Mouse (Mus musculus): Measurements from ENCODE around the gene Flt1. TPM values are rescaled to one million over a fixed set of nuclear protein-coding genes. Genes with fewer than 3 reads are reported as not detected.

The Flt1 gene
- polyA plus RNA-seq (2015; fragmentation: Nextera tagmentation; extraction: Ambion mirVana): 5.9 and 7.2 TPM in 2 replicates

GRCm38 (mm10) chr5:147725831-147726700, at the start of gene Flt1:
Gene Flt1, minus strand, starts transcription at chr5:147726011.

Other genes starting within 250 kb of the Flt1 start
- 344 and 367 TPM in 2 replicates for gene Pomp, start 134.4 kb upstream of the Flt1 start, polyA plus RNA-seq (2015; fragmentation: Nextera tagmentation; extraction: Ambion mirVana)
- 18.1 and 20.6 TPM in 2 replicates for gene Slc46a3, start 168.8 kb upstream of the Flt1 start, polyA plus RNA-seq (2015; fragmentation: Nextera tagmentation; extraction: Ambion mirVana)
- gene Mtus2, start 231.3 kb upstream of the Flt1 start, polyA plus RNA-seq (2015; fragmentation: Nextera tagmentation; extraction: Ambion mirVana): 2.8 TPM in 2 replicates

All from spleen, postnatal 0 days (tissue).